Mouse (Mus musculus): ENCODE measurements at regions not wholly inside any gene's neighbourhood (a gene's known extent, or its start where the extent isn't known, plus 50 kb on each side); places are given as distances from the start of the nearest gene placed in this dataset.
"Not testable (repeated sequence)": the region's sequence is repeated elsewhere in the genome, so short reads cannot be mapped to it uniquely, and the experiment has no call there.

DNA sequence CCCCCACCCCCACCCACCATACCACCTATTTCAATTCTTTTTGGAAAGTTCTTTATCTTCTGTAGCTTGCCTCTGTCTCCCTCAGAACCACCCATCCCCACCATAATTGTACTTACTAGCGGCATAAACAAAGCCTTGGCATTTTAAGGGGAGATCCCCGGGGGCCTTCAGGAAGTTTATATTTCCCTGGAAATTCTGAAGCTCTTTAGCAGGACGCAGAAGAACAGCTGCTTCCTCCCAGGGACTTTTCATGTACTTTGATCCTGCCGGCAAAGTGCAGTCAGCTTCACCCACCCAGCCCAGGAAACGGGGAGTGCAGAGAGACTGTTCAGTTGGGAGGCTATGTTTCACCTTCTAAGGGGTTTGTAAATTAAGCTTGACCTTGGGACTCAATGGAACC lies 545.6 kb upstream of the Tbl1xr1 start:
- DNase-seq: no peak

DNA sequence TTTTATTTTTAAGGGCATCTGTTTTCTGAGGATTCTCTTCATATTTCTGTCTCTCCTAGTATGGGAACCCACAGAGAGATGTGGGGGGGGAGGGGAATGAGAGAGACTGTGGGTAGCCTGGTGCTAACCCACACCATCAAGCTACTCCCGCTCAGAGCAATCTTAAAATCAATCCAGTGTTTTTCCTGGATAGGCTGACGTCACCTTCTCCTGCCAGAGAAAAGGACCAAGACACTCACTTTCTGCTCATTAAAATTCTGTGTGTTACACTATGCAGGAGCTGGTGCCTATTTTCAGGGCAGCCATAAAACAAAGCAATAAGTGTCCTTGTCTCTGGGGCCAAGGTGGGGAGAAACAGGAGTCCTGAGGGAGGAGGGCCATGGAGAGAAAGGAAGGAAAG lies 537.3 kb upstream of the Tbl1xr1 start:
- DNase-seq: no peak

DNA sequence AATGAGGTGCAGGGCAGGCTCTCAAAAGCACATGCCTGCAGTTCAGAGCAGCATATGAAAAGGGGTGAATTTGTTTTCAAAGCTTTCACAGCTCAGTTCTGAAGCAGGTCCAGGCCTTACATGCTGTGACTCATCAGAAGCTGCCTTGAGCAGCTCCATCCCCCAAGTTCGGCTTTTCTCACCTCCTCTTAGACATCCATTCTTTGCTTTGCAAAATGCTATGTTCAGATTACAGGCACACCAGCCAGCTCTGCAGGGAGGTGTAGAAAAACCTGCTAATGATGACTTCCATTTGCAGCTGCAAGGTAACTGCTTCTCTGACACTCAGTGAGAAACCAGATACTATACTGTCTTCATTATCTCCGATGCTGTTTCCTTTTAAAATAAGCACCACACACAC lies 532.0 kb upstream of the Tbl1xr1 start:
- DNase-seq: no peak

DNA sequence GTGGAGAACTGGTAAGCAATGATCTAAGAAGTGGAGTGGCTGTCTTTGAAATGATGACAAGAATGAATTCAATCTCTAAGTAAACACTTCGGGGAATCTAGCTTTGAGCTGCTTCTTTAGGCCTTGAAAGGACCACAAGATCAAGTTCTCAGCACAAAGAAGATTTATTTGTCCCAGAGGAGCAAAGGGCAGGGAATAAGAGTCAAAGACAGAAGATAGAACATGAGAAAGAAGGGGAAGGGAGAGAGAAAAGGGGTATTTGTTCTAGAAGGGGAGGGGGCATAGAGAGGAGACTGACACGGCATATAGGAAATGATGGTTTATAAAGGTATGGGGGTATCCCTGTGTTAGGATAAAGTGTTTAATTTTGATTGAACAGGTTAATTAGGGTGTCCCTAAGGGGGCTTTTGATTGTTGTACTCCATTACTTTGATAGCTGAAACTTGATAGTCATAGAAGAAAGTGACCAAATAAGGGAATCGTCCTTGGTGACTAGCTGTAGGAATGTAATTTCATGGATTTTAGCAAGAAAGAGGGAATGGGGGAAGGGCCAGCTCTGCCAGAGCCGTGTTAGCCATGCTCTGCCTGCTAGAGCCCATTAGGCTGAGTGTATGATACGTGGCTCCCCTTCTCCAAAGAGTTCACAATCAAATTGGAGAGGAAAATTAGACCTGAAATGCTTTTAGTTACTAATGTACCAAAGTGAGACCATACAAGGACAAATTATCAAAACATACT lies 531.1 kb upstream of the Tbl1xr1 start:
- no peak for DNase-seq

DNA sequence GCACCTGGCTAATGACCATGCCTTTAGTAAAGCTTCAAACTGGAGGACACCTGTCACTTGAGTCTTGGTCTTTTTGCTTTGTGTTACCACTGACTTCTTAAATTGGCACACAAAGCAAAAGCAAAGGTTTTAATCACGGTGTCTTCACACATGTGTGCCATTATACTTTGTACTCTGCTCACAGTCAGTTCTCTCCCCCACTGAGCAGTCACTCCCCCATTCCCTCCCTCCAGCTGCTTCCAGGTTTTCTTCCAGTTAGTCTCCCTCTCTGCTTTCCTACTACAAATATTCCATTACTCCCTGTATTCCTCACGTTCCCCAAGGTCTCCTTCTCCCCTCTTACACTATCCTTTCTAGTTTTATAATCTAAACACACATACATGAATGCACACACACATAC lies 530.0 kb upstream of the Tbl1xr1 start:
- no peak for DNase-seq

DNA sequence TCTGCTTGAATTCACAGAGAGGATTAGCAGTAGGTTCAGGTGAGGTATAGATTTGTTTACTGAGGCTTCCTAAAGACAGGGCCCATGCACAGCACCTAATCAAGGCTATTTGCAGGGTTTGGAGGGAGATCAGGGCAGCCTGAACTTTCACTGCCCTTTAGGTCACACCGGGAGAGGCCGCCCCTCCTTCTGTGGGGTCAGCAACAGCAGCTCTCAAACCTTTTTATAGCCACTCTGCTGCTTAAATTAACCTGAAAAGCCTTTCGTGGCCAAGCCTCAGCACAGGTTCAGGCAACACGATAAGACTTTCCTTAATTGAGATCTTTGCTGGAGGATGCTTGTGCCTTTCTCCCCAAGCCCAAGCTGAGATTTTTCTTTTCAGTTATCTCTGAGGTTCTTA lies 526.8 kb upstream of the Tbl1xr1 start:
- no peak for DNase-seq

DNA sequence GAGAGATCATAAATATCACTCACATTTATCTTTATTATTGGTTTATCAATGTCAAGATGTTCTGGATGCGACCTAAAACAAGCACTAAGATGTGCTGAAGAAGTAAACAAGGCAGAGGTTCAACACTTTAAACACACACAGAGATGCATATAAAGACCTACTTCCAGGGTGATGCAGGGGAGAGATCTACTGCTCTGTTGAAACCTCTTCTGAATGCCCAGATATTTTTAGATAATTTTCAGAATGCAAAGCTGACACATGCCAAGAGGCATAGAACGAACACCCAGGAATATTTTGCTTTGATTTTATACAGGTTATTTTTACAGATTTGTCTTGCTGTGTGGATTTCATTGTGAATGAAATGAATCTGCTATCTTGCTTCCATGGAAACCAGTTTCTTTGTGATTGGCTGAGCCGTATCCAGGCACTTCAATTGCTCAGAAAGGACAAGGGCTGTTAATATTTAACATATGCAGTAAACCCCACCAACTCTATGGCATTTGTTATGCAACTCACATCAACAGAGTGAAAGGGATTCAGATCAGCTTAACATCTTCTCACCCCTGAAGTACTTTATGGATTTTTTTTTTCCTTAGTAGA lies 523.2 kb upstream of the Tbl1xr1 start:
- DNase-seq: peak in 1 of 2 experiments; percentile 68

DNA sequence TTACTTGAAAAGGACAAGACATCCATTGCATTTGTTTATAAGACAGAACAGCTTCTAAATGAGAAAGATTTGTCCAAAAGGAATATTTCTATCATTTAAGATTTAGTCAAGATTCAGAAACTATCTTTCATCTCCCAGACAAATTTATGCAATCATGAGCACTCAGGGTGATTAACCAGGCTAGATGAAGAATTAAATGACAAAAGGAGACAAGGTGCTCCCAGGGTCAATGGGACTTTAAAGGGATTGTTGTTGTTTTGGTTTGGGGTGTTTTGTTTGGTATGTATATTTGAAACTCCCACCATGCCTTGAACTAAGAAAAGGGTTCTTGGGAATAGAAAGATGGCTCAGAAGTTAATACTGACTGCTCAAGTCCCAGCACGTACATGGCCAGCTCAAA lies 522.6 kb upstream of the Tbl1xr1 start:
- no peak for DNase-seq

DNA sequence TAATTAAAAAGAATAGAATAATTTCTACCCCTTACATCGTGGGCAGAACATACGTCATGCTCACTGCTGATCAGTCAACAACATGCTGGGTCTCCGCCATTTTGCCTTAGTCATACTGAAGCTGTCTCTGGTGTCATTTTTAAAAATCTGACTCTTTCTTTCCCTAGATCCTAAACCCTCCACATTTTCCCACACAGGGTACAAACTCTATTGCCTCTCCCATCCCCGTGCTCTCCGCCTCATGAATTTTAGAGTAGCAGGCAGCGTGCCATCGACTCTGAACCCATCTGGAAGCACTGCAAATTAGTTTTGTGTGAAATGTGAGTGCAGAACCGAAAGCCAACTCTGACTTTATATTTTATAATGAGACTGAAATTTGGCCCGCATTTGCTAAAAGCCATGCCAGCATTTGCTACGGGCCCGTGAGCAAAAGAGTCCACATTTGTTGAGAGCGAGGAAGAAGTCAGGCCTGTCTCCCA lies 518.5 kb upstream of the Tbl1xr1 start:
- DNase-seq: peak; percentile 75 to 83

DNA sequence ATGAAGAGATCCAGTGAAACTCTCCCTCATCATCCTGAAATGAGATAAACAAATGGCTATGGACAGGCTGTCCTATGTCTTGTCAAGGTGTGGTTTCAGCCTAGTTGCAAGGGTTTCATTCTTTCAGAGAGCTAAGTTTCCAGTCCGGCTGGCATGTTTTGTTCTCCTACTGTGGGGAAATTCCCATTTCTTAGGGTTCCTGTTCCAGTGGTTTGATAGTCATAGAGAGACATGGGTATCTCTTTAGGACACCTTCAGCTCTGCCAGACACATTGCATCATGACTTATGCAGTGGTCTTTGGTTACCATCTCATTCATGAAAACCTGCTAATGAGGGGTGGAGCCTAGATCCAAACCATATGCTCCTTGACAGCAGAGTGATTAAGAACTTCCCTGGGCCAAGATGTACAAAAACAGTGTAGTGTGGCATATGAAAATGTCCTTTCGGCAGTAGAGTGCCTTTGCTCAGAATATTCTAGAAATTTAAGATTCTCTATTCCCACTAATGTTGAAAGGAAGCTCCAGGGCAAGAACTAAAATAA lies 513.6 kb upstream of the Tbl1xr1 start:
- no peak for DNase-seq

DNA sequence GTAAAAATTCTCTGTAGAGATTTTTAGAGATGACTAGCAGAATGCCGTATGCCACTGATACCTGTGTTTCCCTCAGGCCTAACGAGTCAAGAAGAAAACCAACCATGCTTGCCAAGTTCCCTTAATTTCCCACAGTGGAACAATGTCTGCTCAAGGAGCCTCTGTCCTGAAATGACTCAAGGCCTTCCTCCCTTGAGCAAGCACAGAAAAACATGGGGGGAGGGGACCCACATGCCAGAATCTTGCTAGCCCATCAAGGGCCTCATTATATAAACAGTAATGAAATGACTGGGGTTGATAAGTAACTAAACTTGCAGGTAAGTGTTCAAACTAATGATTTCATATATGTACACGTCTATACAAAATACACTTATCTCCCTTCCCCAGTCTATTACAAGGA lies 513.0 kb upstream of the Tbl1xr1 start:
- peak; percentile 74 to 92 for DNase-seq

DNA sequence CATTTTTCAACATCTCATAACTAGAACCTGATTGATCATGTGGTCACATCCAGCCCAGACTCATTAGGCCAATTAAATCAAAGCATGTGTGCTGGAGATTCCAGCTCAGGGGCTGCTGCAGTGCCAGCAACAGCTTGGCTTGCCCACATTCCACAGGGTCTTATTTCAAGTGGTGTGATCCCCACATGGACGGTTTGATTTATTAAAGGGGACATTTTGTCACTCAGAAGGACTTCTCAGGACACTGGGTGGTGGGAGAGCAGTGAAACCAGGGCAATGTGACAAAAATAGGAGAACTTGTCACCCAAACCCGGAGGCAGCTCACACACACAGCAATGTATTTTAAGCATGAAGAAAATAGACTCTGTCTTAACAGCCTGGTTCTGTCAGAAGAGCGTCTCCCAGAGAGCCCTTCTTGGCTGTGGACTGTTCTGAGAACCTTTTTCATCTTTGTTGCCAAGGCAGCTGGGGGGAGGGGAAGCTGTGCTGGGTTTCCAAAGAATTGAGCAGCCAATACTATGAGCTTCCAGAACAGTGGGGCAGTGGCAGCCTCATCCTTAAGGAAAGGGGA lies 512.2 kb upstream of the Tbl1xr1 start:
- peak; percentile 45 to 49 for DNase-seq

DNA sequence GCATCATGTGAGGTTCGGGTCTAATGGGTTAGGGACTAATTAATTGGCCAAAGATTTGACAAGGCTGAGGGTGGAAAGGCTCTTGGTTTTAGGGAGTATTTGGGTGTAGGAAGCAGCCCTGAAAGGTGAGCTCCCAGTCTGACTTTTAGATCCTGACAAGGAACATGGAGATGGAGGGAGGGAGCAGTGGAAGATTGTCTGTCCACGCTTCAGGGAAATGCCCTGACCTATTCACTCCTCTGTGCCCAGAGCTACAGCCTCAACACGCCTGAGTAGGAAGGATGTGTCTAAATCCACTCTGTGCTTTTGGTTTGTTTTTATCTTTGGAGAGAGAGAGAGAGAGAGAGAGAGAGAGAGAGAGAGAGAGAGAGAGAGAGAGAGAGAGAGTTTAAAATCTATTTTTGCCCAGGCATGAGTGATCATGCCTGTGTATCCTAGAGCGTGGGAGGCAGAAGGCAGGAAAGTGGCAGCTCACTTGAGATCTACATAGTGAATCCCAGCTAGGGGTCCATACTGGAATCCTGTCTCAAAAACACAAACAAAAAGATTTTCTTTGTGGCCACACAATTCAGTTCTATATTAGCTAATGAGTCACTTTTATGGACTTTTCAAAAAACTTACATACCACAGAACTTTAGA lies 511.5 kb upstream of the Tbl1xr1 start:
- no peak for DNase-seq

DNA sequence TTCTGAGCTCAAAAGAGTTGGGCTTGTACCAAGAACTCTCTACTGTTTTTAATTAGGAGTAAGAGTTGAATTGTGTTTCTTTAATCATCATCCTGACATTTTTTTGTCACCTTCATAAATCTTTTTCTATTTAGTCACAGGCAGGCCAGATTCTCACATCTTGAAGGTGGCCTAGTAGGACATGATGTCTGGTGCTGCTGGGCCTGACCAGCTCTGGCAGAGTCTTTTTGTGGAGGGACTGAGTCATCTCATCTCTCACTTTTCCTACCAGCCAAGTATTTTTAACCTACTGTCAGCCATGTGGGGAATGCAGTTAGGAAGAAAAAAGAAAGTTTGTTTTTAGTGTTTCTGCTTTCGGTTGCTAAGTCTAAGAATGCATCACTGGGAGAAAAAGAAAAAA lies 506.7 kb upstream of the Tbl1xr1 start:
- DNase-seq: no peak

DNA sequence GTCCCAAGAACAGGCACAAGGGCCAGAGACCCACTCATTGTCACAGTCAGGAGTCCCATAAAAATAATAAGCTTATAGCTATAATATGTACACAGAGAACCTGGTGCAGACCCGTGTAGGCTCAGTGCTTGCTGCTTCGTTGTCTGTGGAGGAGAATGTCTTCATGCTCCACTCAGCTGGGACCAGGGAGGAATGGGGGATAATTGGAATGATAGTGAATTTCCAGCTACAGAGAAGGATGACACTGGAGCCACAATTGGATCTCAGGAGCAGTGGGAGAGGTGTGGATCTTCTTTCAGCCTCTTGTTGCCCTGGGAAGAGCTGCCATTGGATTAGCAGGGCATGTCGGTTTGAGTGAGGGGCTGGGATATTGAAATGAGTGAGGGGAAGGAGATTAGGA lies 497.8 kb upstream of the Tbl1xr1 start:
- DNase-seq: no peak

DNA sequence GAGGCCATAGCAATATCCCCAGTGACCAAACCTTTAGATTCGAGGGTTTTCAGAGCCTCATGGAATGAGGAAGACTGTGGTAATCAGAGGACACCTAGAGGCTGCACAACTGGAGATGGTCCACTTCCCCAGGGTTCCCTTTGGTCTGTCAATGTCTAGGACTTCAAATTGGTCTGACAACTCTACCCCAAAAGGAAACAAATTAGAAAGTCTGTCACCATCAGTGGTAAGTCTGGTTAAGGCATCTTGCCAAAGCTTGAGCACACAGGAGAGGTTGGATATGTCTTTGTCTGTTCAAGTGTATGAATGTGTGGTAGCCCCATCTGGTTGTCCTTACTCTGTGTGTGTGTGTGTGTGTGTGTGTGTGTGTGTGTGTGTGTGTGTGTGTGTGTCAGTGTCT lies 494.3 kb upstream of the Tbl1xr1 start:
- DNase-seq: no peak

DNA sequence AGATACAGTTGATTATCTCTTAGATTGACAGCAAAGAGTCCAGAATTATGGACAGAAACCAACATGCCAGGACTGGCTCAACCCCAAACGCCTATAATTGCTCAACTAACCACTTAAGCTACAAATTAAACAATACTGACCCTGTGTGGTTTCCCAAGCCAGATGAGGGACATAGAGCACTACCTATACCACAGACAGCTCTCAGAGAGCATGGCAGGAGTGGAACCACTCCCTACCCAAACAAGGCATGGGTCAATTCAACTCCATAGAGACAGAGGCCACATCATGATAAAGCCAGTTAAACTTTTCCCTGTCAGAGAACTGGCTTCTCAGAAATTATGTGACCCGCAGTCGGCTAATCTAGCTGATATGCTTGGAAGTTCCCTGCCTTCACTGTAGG lies 490.7 kb upstream of the Tbl1xr1 start:
- no peak for DNase-seq

DNA sequence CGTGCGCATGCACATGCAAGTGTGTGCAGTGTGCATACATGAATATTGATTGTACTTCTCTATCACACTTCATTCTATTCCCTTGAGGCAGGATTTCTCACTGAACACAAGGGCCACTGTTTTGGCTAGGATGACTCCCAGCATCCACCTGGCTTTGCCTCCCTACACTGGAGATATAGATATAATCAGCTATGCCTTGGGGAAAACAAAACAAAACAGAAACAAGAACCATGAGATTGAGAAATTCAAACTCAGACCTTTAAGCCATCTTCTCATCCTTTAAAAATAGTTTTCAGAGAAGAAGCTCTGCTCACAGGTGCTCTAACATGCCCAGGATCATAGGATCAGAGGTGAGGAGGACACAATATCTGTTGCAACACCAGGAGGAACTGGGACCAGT lies 469.6 kb upstream of the Tbl1xr1 start:
- no peak for DNase-seq

DNA sequence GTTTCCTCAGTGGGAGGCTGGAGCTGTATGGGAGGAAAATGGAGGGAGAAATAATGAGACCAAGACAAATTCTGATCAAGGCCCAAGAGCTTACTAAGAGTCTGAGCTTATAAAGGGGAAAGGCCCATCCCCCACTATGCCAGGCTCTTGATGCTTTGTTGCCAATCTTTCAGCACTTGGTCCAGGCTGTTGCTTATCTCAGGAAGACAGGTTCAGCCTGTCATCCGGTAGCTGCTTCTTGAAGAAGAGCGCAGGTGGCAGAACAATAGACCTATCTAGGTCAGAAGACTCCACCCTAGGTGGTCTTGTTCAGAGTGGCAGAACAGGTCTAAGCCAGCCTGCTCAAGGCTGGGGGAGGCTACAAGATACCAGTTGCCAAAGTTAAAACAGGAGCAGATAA lies 466.2 kb upstream of the Tbl1xr1 start:
- no peak for DNase-seq

DNA sequence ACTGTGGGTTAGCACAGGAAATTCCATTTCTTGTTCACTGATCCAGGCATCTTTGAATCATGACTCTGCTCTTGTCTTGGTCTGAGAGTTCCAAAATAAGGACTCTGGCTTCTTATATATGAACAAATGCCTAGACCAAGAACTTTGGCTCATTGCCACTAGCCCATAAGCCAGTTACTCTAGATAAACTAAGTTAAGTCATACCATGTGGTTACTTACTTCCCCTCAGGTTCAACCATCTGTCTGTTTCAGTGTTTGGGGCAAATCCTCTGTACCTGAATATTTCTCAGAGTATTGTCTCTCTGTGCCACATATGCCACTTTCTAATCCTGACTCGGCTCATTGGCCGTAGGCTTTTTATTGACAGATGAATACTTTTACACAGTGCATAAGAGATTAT lies 454.7 kb upstream of the Tbl1xr1 start:
- no peak for DNase-seq

DNA sequence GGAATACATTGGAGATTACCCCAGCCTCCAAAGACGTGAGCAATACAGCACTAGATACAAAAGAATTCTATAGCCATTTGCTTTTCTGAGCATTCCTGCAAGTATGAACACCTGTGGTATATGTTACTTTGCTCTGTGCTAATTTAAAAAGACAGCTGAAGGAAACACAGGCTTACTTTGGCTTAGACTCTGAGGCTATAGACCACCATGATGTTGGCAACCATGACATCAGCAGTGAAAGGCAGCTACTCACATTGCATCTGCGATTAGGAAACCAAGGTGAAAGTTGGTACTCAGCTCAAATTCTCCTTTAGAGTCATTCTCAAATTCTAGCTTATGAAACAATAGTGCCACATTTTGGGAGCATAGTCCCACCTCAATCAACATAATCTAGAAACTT lies 451.4 kb upstream of the Tbl1xr1 start:
- no peak for DNase-seq

DNA sequence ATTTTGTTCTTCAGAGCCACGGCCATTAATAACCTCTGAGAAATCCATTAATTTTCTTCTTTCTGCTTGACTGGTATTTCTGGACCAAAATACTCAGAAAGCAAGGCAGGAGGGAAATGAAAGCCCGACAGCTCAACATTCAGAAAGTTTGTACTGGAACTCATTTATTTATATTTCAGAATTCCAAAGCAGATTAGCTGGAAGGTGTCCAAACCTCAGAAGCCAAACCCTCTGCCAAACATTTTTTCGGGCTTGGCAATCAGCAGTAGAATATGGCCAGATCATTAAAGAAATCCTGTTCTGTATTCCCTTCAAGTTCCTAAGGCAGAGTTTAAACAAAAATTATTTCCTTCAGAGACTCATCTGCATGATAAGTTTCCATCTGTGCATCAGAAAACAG lies 450.4 kb upstream of the Tbl1xr1 start:
- peak; percentile 14 to 23 for DNase-seq

DNA sequence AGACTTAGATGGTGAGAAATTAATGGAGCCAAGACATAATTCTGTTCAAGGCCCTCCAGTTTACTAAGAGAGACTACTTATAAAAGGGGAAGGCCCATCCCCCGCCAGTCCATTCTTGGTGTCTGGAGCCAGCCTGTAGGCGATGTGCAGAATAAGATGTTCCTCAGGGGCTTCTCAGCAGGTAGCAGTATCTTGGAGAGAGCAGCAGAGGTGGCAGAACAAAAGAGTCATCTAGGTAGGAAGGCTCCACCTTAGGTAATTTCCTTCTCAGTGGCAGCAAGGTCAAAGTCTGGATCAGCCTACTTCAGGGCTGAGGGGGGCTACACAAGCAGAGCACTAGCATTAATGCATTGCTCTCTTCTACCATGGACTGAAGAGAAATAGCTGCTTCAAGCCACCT lies 449.4 kb upstream of the Tbl1xr1 start:
- not testable (repeated sequence) for DNase-seq

Data from kidney, adult 8-10 months (tissue).